Mouse (Mus musculus) liver, postnatal 0 days (tissue): Measurements from ENCODE around the gene Gdpd5. TPM values are rescaled to one million over a fixed set of nuclear protein-coding genes. Genes with fewer than 3 reads are reported as not detected.

Experiments
- ATAC-seq: fragments of 200-750 bp; cut with Nextera tagmentation; 2 replicates; pipeline ENCODE4 v1.8.0; 2017; ENCODE audit warnings: mild to moderate bottlenecking, moderate library complexity
- DNase-seq: peaks from one replicate; pipeline ENCODE4 v3.0.0-alpha.2; 2016
- H3K27ac ChIP-seq: fragments of 300-500 bp; sonication (generic); 2 replicates; pipeline ENCODE4 v1.5.1; 2014; ENCODE audit warnings: antibody characterized with exemption, moderate library complexity, mild to moderate bottlenecking, low read depth
- H3K27me3 ChIP-seq: fragments of 300-500 bp; sonication (generic); 2 replicates; pipeline ENCODE4 v1.6.1; 2014; ENCODE audit warnings: low read length, control low read depth, mixed read lengths; ENCODE audit not compliant: insufficient read depth
- H3K36me3 ChIP-seq: fragments of 300-500 bp; sonication (generic); replicated peaks from 2 replicates; pipeline ENCODE4 v1.6.1; 2014; ENCODE audit warnings: mild to moderate bottlenecking, control low read depth, low read length, moderate library complexity, mixed read lengths; ENCODE audit not compliant: insufficient read depth
- H3K4me1 ChIP-seq: fragments of 300-500 bp; sonication (generic); 2 replicates; pipeline ENCODE4 v1.6.1; 2014; ENCODE audit warnings: antibody characterized with exemption, mild to moderate bottlenecking, control low read depth; ENCODE audit not compliant: insufficient read depth
- H3K4me2 ChIP-seq: fragments of 300-500 bp; sonication (generic); 2 replicates; pipeline ENCODE4 v1.6.1; 2014; ENCODE audit warnings: low read depth, mild to moderate bottlenecking, low read length, moderate library complexity, mixed read lengths
- H3K4me3 ChIP-seq: fragments of 300-500 bp; sonication (generic); 2 replicates; pipeline ENCODE4 v1.5.1; 2014; ENCODE audit warnings: low read depth, low read length
- H3K9ac ChIP-seq: fragments of 300-500 bp; sonication (generic); replicated peaks from 2 replicates; pipeline ENCODE4 v1.6.1; 2014; ENCODE audit warnings: mild to moderate bottlenecking, moderate library complexity
- H3K9me3 ChIP-seq: fragments of 300-500 bp; sonication (generic); 2 replicates; pipeline ENCODE4 v1.6.1; 2016; ENCODE audit warnings: mild to moderate bottlenecking, control low read depth, low read length, mixed read lengths
- CTCF ChIP-seq: sonication (generic); IDR thresholded peaks from 2 replicates; pipeline ENCODE4 v1.5.1; 2016; ENCODE audit warnings: antibody characterized with exemption, low read depth
- EP300 ChIP-seq: IDR thresholded peaks from 2 replicates; pipeline ENCODE4 v1.6.1; 2016; ENCODE audit warnings: antibody characterized with exemption, low read depth, mild to moderate bottlenecking
- WGBS: fragments of 180-500 bp; shearing (Covaris S2); extraction: QIAGEN DNeasy Blood & Tissue Kit; methylation state at CpG from one replicate; pipeline ENCODE4 v1.1.7; 2014; ENCODE audit not compliant: insufficient replicate concordance; 5-methylcytosine and 5-hydroxymethylcytosine counted together
- polyA plus RNA-seq: library from polyadenylated mRNA; unstranded; fragments of >200 nt; fragmentation: Nextera tagmentation; extraction: Ambion mirVana; gene quantifications from 2 replicates; pipeline ENCODE4 v1.2.1, GENCODE M21; 2015

Gdpd5 gene
- polyA plus RNA-seq, 1 experiment from 2014 or later: 1.7 TPM

- Histone ChIP-seq H3K36me3 (no peaks in the 10 kb centered on the region), H3K9ac (no peak overlapping the region), H3K4me1 (peaks cover 24% of the 10 kb centered on the region), H3K4me2 (no peak overlapping the region), H3K9me3 (no peaks in the 10 kb centered on the region), H3K27ac (0 out of 2 replicates have a peak overlapping the region, but pooled peaks have one; percentile 13), H3K4me3 (no peak overlapping the region), H3K27me3 (peaks cover 10% of the 10 kb centered on the region; the same call in 1 of the 2 replicates)
- ATAC-seq (no peak), DNase-seq (no peak)
- no peak for TF ChIP-seq EP300
- no peak for TF ChIP-seq CTCF
- 42% methylated on average over 9 of the region's 9 CpGs for WGBS
Measured at GRCm38 (mm10) chr7:99356244-99356930, 24.8 kb upstream of the Gdpd5 start.

GRCm38 (mm10) chr7:99357201-99357600 lies 24.0 kb upstream of the Gdpd5 start:
- H3K4me3 ChIP-seq: no peak overlapping the region
- TF ChIP-seq EP300 (no peak), CTCF (no peak)
- H3K9ac ChIP-seq: no peak overlapping the region
- no peak overlapping the region for H3K27ac ChIP-seq
- peaks cover 6% of the 10 kb centered on the region; the same call in 1 of the 2 replicates for H3K27me3 ChIP-seq
- ATAC-seq (peak; percentile 60), DNase-seq (peak; percentile 79)
- no peaks in the 10 kb centered on the region for H3K9me3 ChIP-seq
- WGBS: 40% methylated on average over 7 of the region's 7 CpGs
- no peak overlapping the region for H3K4me2 ChIP-seq
- peaks cover 24% of the 10 kb centered on the region for H3K4me1 ChIP-seq
- no peaks in the 10 kb centered on the region for H3K36me3 ChIP-seq

GRCm38 (mm10) chr7:99358371-99358770 lies 22.8 kb upstream of the Gdpd5 start:
- 77% methylated on average over 8 of the region's 8 CpGs for WGBS
- H3K9me3 ChIP-seq: no peaks in the 10 kb centered on the region
- H3K27me3 ChIP-seq: 0 out of 2 replicates have a peak, but pooled peaks cover 5% of the 10 kb centered on the region
- no peaks in the 10 kb centered on the region for H3K36me3 ChIP-seq
- no peak overlapping the region for H3K4me3 ChIP-seq
- DNase-seq (no peak), ATAC-seq (no peak)
- H3K27ac ChIP-seq: no peak overlapping the region
- no peak for TF ChIP-seq EP300
- no peak for TF ChIP-seq CTCF
- H3K9ac ChIP-seq: no peak overlapping the region
- H3K4me2 ChIP-seq: no peak overlapping the region
- H3K4me1 ChIP-seq: peaks cover 24% of the 10 kb centered on the region

- Histone ChIP-seq H3K4me2 (no peak overlapping the region), H3K4me3 (no peak overlapping the region), H3K27ac (no peak overlapping the region), H3K4me1 (peaks cover 24% of the 10 kb centered on the region), H3K27me3 (no peaks in the 10 kb centered on the region), H3K36me3 (no peaks in the 10 kb centered on the region), H3K9ac (no peak overlapping the region), H3K9me3 (no peaks in the 10 kb centered on the region)
- ATAC-seq (peak; percentile 65), DNase-seq (peak; percentile 45)
- 43% methylated on average over 10 of the region's 10 CpGs for WGBS
- TF ChIP-seq EP300 (no peak), CTCF (no peak)
Measured at GRCm38 (mm10) chr7:99360021-99360802, 21.0 kb upstream of the Gdpd5 start.

GRCm38 (mm10) chr7:99360803-99361414 lies 20.3 kb upstream of the Gdpd5 start:
- no peak for DNase-seq
- no peak overlapping the region for H3K9ac ChIP-seq
- ATAC-seq: no peak
- H3K4me2 ChIP-seq: no peak overlapping the region
- no peak for TF ChIP-seq CTCF
- no peak for TF ChIP-seq EP300
- no peaks in the 10 kb centered on the region for H3K9me3 ChIP-seq
- H3K27ac ChIP-seq: no peak overlapping the region
- H3K36me3 ChIP-seq: no peaks in the 10 kb centered on the region
- WGBS: 51% methylated on average over 8 of the region's 8 CpGs
- peaks cover 24% of the 10 kb centered on the region for H3K4me1 ChIP-seq
- no peak overlapping the region for H3K4me3 ChIP-seq
- no peaks in the 10 kb centered on the region for H3K27me3 ChIP-seq

GRCm38 (mm10) chr7:99362137-99362536 lies 19.1 kb upstream of the Gdpd5 start:
- Histone ChIP-seq H3K4me2 (no peak overlapping the region), H3K36me3 (no peaks in the 10 kb centered on the region), H3K4me1 (peaks cover 12% of the 10 kb centered on the region), H3K4me3 (no peak overlapping the region), H3K9me3 (no peaks in the 10 kb centered on the region), H3K9ac (no peak overlapping the region), H3K27ac (no peak overlapping the region), H3K27me3 (no peaks in the 10 kb centered on the region)
- ATAC-seq (no peak), DNase-seq (no peak)
- TF ChIP-seq CTCF (no peak), EP300 (no peak)
- WGBS: 74% methylated on average over 2 of the region's 2 CpGs
